Mouse (Mus musculus) layer of hippocampus, adult 9-11 months (tissue): ENCODE results near the gene Asnsd1.
"Not testable (repeated sequence)": the region's sequence is repeated elsewhere in the genome, so short reads cannot be mapped to it uniquely, and the experiment has no call there.

ENCODE experiments used
- DNase-seq: peaks from one replicate; pipeline ENCODE4 v3.0.0; 2022

Asnsd1 gene

DNA sequence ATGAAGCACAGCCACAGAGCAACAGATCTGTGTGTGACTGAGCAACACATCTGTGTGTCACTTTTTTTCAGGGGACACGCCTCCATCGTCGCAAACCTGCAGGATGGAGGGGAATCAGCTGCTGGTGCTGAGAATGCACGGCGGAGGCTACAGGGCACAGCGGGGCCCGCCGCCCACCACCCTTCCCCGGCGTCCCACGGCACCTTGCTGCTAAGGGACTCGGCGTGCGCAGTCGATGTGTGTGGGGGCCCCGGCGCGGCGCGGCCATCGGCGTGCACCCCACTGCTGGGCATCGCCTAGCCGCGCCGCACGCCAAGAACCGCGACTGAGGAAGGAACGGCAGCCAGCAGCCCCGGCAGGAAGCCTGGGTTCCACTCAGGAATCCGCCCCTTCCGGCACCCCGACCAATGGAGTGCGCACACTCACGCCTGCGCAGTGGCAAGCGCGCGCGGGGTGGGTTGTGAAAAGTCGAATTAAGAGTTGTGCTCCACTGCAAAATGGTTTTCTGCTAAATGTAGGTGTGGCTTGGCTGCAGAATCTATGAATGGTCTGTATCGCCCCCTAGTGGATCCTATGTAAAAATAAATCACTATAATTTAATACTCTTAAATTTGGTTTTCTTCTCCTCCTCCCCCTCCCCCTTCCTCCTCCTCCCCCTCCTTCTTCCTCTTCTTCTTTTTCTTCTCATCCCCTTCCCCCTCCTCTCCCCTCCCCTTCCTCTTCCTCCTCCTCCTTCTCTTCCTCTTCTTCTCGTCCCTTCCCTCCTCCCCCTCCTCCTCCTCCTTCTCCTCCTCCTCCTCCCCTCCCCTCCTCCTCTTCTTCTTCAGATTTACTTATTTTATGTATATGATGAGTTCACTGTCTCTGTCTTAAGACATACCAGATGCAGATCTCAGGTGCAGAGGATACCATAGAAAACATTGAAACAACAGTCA is at the start of gene Asnsd1, which contains the start of the genes Asdurf and Gm28551:
Gene Asnsd1, minus strand, starts transcription at position 426 of the 935 bp plus-strand sequence.
Gene Asdurf, minus strand, starts transcription at position 293 of the 935 bp plus-strand sequence.
Gene Gm28551, minus strand, starts transcription at position 341 of the 935 bp plus-strand sequence.
- peak; percentile 97 for DNase-seq

DNA sequence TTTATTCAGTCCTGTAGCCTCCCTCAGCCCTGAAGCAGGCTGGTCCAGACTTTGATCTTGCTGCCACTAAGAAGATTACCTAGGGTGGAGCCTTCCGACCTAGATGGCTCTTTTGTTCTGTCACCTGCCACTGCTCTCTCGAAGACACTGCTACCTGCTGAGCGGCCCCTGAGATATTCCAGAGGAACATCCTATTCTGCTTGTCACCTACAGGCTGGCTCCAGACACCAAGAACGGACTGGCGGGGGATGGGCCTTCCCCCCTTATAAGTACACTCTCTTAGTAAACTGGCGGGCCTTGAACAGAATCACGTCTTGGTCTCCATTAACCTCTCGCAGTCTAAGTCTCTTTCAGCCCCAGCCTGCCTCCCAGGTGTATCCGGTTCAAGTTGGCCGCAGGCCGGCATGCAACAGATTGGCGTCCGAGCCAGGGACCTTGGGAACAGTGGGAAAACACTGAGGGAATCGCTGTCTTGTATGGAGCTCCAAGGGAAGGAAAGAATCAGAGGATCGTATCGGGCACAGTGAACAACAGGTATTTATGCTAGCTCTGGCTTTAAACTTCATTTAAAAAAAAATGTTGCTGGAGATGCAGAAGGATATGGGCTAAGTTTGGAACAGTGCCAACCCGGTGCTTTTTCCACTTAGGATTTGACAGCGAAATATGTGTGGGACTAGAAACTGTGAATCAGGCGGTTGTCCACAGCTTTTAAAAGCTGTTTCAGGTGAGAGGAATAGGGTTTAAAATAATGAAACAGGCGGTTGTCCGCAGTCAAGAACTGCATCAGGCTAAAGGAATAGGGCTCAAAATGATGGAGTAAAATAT is 41.6 kb upstream of the Asnsd1 start:
- not testable (repeated sequence) for DNase-seq

DNA sequence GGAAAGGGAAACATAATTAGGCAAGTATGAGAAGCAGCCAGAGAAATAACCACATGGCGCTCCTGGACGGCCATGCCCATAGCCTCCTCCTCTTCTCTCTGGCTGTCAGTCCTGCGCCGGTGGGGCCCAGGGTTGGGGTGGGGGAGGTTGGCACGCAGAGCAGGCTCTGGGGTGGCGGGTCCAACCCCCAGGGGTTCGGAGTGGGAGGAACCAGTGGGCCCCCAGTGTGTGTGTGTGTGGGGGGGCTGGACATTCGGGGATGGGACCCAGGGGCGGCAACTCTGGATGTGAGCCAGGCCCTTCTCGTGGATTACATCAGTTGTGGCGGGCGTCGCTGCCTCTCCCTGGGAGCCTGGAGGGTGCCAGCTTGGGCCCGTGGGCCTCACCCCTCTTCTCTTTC is 36.2 kb upstream of the Asnsd1 start:
- no peak for DNase-seq

DNA sequence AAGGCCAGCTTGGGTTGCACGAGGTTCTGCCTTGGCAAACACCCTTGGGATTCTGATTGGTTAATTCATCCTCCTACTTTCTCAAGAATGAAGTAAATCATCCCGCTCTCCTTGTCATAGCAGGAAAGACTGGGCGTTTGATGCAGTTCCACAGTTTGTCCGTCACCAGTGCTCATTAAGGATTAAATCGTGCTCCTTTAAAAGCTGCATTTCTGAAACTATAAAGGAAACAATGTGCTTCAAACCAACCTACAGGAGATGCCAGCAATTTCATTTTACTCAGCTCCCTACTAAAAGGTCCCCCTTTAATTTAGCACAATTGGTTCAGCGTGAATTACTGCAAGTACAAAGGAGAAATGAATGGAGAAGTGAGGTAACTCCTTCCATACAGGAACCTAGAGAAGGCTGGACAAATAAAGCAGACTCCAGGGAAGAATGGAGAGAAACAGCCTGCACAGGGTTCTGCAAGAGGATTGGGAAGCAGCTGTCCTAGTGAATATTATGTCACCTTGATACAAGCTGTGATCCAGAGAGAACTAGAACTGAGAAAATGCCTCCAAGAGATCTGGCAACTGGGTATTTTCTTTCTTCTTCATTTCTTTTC is 31.6 kb upstream of the Asnsd1 start:
- no peak for DNase-seq

DNA sequence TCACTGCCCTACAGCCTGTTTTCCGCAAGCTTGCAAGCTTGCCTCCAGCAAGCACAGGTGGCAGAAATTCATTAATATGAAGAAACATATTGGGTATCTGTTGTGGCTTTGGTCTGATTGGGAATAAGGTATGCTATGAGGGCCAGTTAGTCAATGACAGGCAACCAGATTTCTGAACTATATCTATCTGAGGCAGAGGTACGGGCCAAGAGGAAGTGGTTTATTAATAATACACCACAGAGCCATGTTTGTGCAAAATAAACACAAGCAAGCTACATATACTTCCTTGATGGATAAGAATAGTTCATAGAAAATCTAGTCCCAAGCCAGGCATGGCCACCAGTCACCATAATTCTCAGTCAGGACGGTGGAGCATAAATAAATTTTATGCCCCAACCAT is 25.2 kb upstream of the Asnsd1 start:
- DNase-seq: no peak

DNA sequence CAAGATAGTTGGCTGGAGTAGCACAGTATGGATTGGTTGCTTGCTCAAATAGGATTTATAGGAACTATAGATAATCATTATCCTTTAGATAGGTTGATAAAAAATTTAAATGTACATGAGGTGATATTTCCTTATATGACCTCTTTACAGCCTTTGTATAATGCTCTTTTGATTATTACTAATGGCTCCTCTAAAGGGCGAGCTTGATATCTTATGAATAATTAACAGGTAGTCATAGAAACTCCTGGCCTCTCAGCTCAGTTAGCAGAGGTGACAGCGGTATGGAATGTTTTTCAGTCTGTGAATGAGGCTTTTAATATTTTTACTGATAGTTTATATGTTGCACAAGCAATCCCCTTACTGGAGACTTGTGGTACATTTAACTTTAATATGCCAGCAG is 23.4 kb upstream of the Asnsd1 start:
- DNase-seq: not testable (repeated sequence)

DNA sequence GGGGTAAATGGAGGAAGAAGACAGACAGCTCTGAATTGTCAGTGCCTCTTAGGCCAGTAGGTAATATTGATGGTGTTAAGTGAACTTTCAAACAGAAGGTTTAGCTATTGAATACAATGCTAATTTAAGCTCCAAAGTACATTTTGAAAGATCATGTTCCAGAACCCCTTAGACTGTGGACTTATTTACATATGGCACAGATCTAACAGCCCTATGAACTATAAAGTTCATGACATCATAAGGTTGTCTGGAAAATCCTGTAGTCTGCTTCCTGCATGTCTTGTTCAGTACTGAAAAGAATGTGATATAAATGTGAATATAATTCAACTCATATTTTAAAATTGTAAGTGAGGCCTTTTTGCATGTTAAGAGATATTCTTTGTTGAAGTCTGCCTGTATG is 6.4 kb upstream of the Asnsd1 start:
- no peak for DNase-seq

DNA sequence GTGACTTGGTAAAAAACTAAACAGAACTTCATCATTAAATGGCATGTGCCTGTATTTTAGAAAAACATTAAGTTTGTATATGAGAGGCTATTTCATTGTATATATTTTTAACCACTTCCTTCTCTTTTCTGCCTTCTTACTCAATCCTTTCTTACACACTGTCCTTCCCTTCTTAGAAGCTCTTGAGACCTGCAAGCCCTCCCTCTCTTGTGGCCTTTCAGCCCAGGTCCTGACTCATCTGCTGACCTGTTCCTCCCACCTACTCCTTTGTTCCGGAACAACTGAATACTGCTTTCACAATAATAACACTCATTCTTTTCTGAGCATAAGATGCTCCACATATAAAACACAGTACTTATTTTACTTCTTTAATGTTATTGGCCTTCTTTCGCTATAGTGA is 11.5 kb downstream of the Asnsd1 start:
- no peak for DNase-seq

DNA sequence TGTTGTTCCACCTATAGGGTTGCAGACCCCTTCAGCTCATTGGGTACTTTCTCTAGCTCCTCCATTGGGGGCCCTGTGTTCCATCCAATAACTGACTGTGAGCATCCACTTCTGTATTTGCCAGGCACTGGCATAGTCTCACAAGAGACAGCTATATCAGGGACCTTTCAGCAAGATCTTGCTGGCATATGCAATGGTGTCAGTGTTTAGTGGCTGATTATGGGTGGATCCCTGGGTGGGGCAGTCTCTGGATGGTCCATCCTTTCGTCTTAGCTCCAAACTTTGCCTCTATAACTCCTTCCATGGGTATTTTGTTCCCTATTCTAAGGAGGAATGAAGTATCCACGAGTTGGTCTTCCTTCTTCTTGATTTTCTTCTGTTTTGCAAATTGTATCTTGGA is 15.1 kb downstream of the Asnsd1 start:
- not testable (repeated sequence) for DNase-seq

DNA sequence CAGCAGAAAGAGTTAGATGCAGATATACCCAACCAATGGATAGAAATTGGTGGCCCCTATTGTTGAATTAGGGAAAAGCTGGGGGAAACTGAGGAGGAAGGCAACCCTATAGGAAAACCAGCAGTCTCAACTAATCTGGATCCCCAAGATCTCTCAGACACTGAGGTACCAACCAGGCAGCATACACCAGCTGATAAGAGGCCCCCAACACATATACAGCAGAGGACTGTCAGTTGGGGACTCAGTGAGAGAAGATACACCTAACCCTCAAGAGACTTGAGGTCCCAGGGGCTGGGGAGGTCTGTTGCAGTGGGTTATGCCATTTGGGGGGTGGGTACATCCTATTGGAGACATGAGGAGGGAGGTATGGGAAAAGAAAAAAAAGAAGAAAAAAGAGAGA is 17.1 kb downstream of the Asnsd1 start:
- DNase-seq: no peak

DNA sequence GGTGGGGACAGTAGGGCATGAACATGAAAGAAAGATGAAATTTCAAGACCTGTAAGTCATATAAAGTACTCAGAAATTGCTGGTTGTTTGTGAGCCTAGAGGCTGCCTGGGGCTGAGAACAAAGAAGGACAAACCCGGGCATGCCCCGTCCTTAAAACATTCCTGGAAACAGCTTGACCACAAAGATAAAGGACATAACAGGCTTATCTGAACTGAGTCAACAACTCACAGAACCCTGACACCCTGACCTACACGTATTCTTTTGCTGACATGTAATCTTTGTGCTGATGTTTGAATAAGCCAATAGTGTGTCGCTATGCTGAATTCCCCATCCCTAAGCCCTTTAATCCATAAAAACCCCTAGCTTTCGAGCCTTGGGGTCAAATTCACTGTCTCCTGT is 19.0 kb downstream of the Asnsd1 start:
- DNase-seq: not testable (repeated sequence)

DNA sequence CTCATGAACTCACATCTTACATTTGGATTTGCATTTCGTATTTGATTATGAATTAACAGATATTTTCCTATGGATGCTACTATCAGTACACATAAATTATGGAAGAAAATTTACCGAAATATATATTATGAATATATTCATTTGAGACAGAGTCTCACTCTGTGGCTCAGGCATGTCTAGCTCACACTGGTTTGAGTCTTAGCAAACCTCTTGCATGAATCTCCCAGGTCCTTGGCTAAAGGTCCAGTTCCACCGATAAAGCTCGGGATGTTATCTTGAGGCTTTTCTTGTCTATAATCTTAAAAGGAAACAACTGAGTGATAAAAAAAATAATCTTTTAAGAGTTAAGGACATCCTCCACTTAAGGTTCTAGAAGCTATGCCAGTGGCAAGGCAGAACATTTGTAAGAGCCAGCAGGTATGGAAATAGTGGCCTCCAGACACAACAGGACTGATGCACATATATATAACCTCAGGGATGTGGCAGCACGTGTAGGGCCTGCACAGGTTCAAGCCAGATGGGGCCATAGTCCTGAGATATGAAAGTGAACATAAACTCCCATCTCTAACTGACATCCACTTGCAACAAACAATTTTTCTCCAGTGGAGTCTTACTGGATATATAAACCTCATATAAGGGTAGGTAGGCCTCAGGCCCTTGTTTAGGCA is 27.6 kb downstream of the Asnsd1 start:
- no peak for DNase-seq

DNA sequence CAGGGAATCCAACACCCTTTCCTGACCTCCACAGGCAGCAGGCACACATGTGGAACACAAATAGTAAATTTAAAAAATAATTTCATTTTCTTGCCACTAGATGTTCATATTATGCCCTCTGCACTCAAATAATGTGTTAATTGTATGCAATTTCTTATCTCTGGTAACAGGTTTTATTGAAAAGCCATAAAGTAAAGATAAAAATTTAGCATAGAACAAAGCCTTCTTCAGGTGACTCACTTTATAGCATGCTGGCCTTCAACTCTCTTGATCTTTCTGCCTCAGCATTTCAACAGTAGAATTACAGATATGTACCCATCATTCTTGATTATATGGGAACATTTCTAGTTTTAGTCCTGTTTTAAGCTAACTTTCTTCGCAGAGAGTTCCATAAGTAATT is 28.3 kb downstream of the Asnsd1 start:
- DNase-seq: no peak

DNA sequence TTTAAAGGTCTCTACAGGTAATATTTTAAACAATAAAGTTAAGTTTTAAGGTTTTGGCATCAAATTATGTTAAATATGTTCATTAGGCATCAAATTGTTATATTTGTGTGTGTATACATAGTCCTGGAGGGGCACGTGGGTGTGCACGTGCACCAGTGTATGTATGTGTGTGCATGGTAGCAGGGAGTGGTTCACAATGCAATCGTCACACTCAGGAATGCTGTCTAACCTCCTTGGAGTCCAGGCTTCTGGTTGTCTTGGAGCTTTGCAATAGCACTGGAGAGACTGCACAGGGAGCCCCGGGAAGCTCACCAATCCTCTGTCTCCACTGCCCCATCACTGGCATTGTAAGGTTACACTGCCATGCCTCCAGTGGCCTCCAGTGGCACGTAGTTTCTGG is 29.3 kb downstream of the Asnsd1 start:
- DNase-seq: no peak

DNA sequence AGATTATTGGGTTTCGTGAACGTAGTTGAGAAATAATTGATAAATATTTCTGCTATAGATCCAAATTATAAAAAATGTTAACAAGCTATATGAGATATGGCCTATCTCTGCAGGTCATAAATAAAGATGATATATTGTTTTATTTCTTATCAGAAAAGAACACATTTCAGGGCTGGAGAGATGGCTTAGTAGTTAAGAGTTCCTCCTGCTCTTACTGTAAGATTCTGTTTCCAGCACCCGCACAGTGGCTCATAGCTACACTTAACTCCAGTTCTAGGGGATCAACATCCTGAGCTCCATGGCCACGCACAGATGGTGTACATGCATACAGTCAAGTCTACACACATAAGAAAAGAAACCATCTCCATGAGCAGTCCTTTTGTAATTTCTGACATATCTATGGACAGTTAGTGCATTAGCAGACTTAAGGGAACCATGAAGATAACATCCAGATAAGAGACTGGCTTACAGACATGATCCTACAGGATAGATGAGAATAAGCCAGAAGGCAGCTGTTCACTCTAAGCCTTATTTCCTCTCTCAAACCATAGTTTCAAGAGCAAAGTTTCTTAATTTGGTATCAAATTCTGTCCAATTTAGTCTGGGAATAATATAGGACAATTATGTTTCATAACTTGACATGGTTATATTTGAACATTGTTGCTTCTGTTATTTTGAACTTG is 30.7 kb downstream of the Asnsd1 start:
- no peak for DNase-seq

DNA sequence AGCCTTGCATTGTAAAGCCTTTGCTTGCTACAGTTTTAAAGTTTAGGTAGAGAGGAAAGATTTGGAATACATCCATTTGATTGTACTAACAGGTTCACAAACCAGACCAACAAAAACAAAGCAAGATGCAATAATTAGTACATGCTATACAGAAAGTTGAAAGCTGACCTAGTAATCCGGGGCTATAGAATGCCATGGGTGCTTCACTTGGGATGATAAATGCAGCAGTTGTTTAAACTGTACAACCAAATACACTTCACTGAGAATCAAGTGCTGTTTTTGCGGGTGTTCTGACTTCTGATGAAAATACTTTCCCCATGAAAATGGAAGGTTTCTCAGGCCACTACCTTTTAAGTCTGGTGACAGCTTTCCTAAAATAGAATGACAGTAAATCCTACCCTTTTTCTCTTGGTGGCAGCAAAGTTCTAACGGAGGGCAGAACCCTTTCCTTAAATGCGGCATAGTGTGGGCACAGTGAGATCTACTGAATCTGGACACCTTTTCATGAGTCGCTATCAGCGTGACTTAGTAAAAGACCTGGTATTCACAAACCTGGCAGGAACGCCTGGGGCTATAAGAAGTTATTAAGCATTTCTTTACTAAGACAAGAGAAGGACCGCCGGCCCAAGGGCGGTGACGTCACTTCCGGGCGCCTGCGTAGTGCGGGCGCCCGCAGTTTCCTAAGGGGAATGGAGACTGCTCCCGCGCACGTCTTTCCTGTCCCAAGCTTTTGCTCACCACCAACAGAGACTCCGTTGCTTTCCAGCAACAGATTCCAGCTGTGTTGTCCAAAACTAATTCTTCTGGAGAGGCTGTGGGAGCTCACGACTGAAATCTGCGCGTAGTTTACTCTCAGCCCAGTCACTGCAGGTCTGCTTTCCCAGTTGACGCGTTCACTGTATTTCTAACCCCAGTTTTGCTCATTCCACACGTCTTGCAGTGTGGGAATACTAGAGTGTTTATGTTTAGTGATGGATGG is 39.3 kb downstream of the Asnsd1 start, which contains the start of gene Osgepl1:
Gene Osgepl1, plus strand, starts transcription at position 636 of the 979 bp plus-strand sequence.
- peak; percentile 83 for DNase-seq

DNA sequence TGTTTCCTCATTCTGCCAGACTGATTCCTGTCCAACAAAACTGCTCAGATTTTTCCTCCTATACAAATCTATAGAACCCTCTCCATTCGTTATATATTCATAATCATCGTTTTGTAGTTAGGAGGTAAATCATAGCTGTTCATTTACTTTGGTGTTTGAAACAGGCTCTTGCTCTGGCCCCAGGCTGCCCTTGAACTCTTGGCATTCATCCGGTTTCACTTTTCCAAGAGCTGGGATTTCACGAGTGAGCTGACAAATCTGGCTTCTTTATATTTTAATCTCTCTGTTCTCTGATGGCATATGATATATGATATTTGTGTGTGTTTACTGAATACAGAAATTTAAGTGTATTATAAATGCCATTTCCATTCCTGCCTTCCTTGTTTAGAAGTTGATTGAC is 52.0 kb downstream of the Asnsd1 start:
- DNase-seq: no peak

DNA sequence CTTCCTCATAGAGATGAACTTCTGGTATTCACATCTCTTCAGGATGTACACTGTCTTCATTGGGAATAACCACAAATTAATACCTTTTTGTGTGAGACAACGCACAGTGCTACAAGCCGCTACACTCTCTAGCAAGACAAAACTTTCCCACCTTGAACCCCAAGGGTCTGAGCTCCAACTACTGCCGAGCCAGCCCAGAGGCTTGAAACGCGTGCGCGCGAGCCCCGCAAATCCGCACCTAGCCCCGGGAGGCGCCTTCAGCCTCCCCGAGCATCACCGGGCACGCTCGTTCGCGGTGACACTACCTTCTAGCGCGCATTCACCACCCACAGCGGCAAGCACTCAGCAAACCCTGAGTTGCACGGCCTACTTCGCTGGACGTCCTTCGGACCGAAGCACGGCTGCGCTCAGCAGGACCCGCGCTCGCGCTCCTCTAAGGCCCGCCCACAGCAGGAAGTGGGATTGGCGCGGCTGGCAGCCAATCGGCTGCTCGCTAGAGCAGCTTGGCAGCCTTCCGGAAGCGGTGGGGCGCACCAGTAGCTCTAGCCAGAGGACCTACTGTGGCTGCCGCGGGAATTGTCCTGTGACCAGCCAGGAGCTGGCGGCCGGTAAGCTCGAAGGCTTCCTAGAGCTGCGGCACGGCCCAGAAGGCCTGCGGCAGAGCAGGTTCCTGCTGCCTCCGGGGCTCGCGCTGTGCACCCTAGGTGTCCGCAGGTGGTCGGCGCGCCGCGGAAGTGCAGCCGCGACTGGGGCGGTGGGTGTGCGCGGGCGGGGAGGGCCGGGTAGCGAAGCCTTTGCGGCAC is 55.8 kb downstream of the Asnsd1 start, which contains the start of the genes Pms1, Ormdl1 and Gm28778:
Gene Pms1, minus strand, starts transcription at position 438 of the 803 bp plus-strand sequence.
Gene Ormdl1, plus strand, starts transcription at position 515 of the 803 bp plus-strand sequence.
Gene Gm28778, plus strand, starts transcription at position 531 of the 803 bp plus-strand sequence.
- peak; percentile 95 for DNase-seq
